Mouse (Mus musculus) frontal cortex, adult 2 months (tissue): ENCODE data around the gene Rab40c. TPM values are rescaled to one million over a fixed set of nuclear protein-coding genes. Genes with fewer than 3 reads are reported as not detected.
A peak's percentile ranks its signal among the peaks of the same experiment; 100 is the strongest.

Experiments used
- DNase-seq, 2 experiments: peaks; one replicate each; pipeline ENCODE4 v3.0.0; 2022; ENCODE audit warnings: low spot score in 1 of 2; ENCODE audit errors: extremely low spot score in 1 of 2
- polyA plus RNA-seq: library from polyadenylated mRNA; depleted of rRNA; stranded (reverse); fragments of >200 nt; gene quantifications from 2 replicates; pipeline ENCODE4 v1.2.3, GENCODE M21; 2012

Rab40c gene
- polyA plus RNA-seq, 1 experiment = 63.6 TPM

DNA sequence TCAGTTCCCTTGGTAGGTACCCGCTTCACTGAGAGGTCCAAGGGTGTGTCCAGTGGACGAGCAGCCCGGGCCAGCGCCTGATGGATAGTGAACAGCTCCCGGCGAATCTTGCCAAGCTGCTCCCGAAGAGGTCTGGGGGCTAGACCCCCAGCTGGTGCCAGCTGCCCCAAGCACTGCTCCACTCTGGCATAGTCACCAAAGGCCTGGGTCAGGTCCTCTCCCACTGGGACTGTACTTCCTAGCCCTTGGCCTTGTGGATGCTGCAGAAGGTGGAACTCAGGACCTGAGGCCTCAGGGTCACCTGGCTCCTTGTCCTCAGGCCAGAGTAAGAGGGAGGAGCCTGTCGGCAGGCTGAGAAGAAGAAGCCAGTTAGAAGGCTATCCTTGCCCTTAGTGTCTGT is 27.4 kb upstream of the Rab40c start:
- DNase-seq = no peak

GRCm38 (mm10) chr17:25946349-25946748 is 26.8 kb upstream of the Rab40c start:
- no peak for DNase-seq

GRCm38 (mm10) chr17:25945517-25946155 is 26.1 kb upstream of the Rab40c start:
- no peak for DNase-seq

DNA sequence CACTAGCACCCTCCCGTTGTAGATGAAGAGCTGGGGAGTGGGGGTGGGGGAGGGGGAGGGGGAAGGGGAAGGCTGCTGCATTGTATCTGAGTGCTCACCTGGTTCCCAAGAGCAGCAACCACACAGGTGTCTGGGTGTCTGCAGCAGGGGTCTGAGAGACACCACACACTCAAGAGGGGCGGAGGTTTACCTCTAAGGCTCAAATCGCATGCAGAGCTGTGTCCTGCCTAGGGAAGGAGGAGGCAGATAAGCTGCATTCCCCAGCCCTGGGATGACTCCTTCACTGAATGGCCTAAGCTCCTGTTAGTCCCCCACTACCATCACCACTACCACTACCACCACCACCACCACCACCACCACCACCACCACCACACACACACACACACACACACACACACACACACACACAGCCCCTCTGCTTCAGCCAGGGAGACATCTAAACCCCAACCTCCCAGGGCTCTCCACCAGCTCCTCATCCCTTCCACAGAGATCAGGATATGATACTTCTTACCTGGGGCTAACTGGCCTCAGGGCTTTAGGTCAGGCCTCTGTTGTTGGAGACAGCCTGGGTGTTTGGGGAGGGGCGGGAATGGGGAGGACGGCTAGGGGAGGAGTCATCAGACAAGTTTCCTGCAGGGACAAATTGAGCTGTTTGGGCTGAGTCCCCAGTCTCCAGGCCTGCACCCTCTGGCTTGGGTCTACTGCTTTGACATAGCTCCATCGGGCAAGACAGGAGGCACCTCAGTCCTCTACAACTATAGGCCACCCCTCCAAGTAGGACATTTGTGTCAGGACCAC is 25.0 kb upstream of the Rab40c start, which contains the start of the genes Pigq and Nhlrc4:
TSS of gene Pigq (minus strand) at position 571 of the 798 bp plus-strand sequence.
TSS of gene Nhlrc4 (minus strand) at position 596 of the 798 bp plus-strand sequence.
- no peak for DNase-seq

- no peak for DNase-seq
Observed at GRCm38 (mm10) chr17:25943769-25944168, 24.2 kb upstream of the Rab40c start.

GRCm38 (mm10) chr17:25943221-25943620 is 23.7 kb upstream of the Rab40c start:
- DNase-seq = no peak

- DNase-seq = no peak
Observed at GRCm38 (mm10) chr17:25942597-25943151, 23.1 kb upstream of the Rab40c start.

DNA sequence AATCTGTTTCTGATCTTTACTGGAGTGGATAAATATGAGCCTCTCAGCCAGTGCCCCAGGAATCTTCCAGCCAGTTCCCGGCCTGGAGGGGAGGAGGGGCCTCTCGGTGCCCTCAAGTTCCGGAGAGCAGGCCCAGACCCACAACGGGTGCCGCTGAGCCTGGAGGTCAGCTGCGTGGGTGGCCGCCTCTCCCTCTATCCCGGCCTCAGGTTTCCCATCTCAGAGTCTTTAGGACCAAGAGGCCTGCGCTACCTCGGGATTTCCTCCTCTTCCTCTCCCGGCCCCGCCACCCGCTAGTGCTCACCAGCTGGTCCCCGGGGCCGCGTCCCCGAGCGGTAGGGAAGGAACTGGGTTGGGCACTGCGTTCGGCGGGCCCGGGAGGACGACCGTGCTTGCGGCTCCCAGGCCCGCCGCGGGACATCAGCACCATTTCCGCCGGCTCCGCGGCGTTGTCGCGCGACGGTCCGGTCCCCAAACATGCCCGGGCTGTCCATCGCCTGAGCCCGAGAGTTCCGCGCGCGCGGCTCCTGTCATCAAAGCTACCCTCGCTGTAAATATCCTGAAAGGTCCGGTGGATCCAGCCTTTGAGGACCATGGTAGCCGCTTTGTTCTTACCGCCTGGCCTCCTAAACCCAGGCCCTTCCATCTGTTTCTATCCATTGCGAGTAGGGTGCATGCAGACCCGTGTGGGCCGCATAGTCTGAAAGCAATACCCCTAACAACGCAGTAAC is 22.1 kb upstream of the Rab40c start:
- peak in 1 of 2 experiments; percentile 78 for DNase-seq

GRCm38 (mm10) chr17:25934526-25934925 is 15.0 kb upstream of the Rab40c start:
- DNase-seq = no peak

GRCm38 (mm10) chr17:25925348-25925747 is 5.8 kb upstream of the Rab40c start:
- peak in 1 of 2 experiments; percentile 54 for DNase-seq

DNA sequence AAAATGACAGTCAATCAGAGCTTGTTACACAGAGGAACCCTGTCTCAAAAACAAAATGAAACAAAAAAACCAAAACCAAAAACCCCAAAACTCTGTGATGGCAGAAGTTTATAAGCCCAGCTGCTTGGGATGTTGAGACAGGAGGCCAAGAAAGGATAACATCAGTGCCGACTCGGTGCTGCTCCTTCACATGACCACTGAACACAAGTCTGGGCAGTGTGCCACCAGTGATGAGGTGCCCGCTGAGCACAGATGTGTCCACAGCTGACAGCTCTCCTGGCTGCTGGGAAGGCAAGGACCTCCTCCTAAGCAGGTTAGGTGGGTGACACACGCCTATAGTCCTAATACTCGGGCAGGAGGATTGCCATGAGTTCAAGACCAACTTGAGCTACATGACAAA is 2.6 kb upstream of the Rab40c start:
- DNase-seq = no peak

DNA sequence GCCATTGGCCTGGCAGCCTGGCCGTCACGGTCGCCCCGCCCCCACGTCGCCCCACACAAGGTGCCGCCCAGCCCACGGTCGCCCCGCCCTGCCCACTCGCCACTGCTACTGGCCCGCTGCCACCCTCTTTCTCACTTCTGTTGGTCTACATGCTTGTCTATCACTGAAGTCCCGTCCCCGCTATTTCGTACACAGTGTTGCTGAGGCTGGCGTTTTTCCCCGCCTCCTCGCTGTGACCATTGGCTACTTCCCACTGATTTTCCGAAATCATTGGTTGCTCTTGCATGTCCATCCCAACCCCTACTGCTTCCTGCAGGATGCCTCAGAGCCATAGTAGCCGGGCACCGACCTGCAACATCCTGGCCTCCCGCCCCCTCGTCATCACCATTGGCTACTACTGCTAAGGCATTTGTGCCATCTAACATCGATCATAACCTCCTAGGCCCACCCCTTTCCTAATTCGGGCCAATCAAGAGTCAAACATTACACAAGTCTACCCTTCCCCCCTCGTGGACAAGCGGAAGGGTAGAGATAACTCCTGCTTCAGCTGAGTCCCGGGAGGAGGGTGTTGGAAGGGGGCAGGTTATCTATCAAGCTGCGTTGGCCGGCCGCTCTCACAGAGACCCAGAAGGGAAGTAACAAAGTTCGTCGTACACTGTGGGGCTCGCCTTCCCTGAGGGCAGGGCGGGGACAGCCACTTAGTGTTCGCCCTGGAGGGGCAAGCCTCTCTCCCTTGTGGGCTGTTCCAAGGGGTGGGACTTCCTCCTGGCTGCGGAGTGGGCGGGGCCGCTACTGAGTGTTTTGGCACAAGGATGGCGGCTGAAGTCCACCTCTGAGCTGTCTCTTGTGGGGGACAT is 487 bp upstream of the Rab40c start:
- DNase-seq = peak; percentile 100

GRCm38 (mm10) chr17:25918037-25918750 is 1.3 kb downstream of the Rab40c start:
- no peak for DNase-seq

GRCm38 (mm10) chr17:25916931-25917647 is 2.4 kb downstream of the Rab40c start:
- no peak for DNase-seq

DNA sequence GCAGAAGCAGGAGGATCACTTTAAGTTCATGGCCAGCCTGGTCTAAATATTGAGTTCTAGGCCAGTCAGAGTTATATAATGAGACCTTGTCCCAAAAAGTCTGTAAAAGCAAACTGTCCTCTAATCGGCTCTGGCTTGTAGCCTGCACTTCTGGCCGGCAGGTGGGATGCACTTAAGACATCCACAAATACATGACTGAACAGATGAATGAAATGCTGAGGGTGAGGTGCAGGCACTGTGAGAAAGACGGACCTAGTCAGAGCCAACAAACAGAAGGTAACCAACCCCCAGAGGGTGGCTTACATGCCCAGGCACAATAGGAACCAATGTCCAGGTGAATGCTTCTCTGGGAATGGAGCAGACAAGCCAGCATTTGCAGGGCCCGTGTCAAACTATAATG is 5.2 kb downstream of the Rab40c start:
- DNase-seq = no peak

DNA sequence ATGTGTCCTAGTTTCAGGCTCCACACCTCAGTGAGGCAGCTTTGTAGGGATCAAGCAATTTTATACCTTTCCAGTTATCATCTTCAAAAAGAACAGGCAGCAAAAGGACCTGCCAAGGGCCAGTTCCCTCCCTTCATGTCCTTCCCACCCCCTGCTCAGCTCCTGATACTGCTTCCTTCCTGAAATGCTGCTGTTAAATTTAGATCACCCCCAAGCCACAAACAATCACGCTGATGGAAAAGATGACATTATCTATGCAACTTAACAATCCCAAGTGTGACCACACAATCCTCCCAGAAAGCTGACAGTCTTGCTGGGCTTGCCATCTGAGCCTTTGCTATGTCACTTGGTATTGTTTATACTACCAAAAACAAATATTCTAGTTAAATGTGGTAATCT is 5.7 kb downstream of the Rab40c start:
- no peak for DNase-seq

GRCm38 (mm10) chr17:25913186-25913876 is 6.2 kb downstream of the Rab40c start:
- peak; percentile 69 to 80 for DNase-seq

- DNase-seq = no peak
Observed at GRCm38 (mm10) chr17:25911816-25912215, 7.7 kb downstream of the Rab40c start.
